Mouse (Mus musculus): Measurements from ENCODE around the gene Habp2. TPM values are rescaled to one million over a fixed set of nuclear protein-coding genes. Genes with fewer than 3 reads are reported as not detected.

Gene Habp2
- polyA plus RNA-seq, 2 experiments = 38.0 to 42.4 TPM

DNA sequence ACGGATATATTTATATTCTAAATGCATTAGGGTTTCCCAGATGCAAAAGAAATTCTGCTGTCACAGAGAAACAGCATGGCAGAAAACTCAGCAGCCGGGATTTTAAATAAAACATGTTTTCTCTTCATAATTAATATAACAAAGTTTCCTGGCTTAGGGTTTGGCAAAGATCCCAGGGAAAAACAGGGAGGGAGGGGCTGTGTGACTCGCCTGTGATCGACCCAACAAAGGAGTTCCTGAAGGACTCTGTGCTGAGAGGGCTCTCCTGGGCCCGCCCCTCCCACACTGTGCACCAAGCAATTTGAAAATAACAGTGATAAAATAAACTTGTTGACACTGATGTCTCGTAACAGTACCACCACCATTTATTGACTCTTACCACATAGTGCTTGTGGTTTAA lies 5.0 kb downstream of the Habp2 start:
- Histone ChIP-seq H3K27ac (no peak overlapping the region), H3K9me3 (ENCODE audit: control insufficient read depth, low read length) (no peaks in the 10 kb centered on the region), H3K4me3 (ENCODE audit: insufficient read depth in 1 of 2, low read depth in 2 of 2, low read length in 2 of 2) (no peak overlapping the region), H3K9ac (replicated peaks) (no peak overlapping the region), H3K4me1 (replicated peaks; ENCODE audit: control insufficient read depth in 2 of 2, insufficient read depth in 2 of 2, low read length in 1 of 2) (peaks cover 0 to 9% of the 10 kb centered on the region in 2 experiments; a peak in 1 of 4 replicates), H3K36me3 (replicated peaks; ENCODE audit: control insufficient read depth, insufficient read depth, low read depth) (no peaks in the 10 kb centered on the region), H3K4me2 (ENCODE audit: low read depth) (no peak overlapping the region), H3K27me3 (ENCODE audit: control insufficient read depth, insufficient read depth, low read length) (no peaks in the 10 kb centered on the region)
- ATAC-seq (ENCODE audit: insufficient read depth) (no peak), DNase-seq (ENCODE audit: low read depth in 3 of 3, low spot score in 3 of 3) (no peak)
- TF ChIP-seq EP300 (IDR thresholded peaks at IDR 0.05; ENCODE audit: low read depth) = no peak
- WGBS (ENCODE audit: insufficient replicate concordance) = 42% methylated on average over 6 of the region's 6 CpGs

GRCm38 (mm10) chr19:56292335-56292734 lies 5.4 kb downstream of the Habp2 start:
- no peak for TF ChIP-seq EP300 (IDR thresholded peaks at IDR 0.05; ENCODE audit: low read depth)
- TF ChIP-seq CTCF (IDR thresholded peaks at IDR 0.05; ENCODE audit: low read depth) = peak; percentile 40
- no peaks in the 10 kb centered on the region for H3K27me3 ChIP-seq (ENCODE audit: control insufficient read depth, insufficient read depth, low read length)
- H3K36me3 ChIP-seq (replicated peaks; ENCODE audit: control insufficient read depth, insufficient read depth, low read depth) = no peaks in the 10 kb centered on the region
- no peak for DNase-seq (ENCODE audit: low read depth in 3 of 3, low spot score in 3 of 3)
- ATAC-seq (ENCODE audit: insufficient read depth) = no peak
- no peak overlapping the region for H3K4me3 ChIP-seq (ENCODE audit: insufficient read depth in 1 of 2, low read depth in 2 of 2, low read length in 2 of 2)
- H3K9me3 ChIP-seq (ENCODE audit: control insufficient read depth, low read length) = no peaks in the 10 kb centered on the region
- H3K4me1 ChIP-seq (replicated peaks; ENCODE audit: control insufficient read depth in 2 of 2, insufficient read depth in 2 of 2, low read length in 1 of 2) = peaks cover 0 to 9% of the 10 kb centered on the region in 2 experiments; a peak in 1 of 4 replicates
- no peak overlapping the region for H3K27ac ChIP-seq
- WGBS (ENCODE audit: insufficient replicate concordance) = 54% methylated on average over 9 of the region's 9 CpGs
- no peak overlapping the region for H3K4me2 ChIP-seq (ENCODE audit: low read depth)
- no peak overlapping the region for H3K9ac ChIP-seq (replicated peaks)

GRCm38 (mm10) chr19:56294654-56295399 lies 7.9 kb downstream of the Habp2 start:
- H3K9me3 ChIP-seq (ENCODE audit: control insufficient read depth, low read length) = no peaks in the 10 kb centered on the region
- H3K27ac ChIP-seq = no peak overlapping the region
- 0 out of 2 replicates have a peak, but pooled peaks have one; percentile 33 for ATAC-seq (ENCODE audit: insufficient read depth)
- H3K36me3 ChIP-seq (replicated peaks; ENCODE audit: control insufficient read depth, insufficient read depth, low read depth) = no peaks in the 10 kb centered on the region
- no peak overlapping the region for H3K4me2 ChIP-seq (ENCODE audit: low read depth)
- no peak overlapping the region for H3K9ac ChIP-seq (replicated peaks)
- WGBS (ENCODE audit: insufficient replicate concordance) = 44% methylated on average over 7 of the region's 7 CpGs
- no peak for DNase-seq (ENCODE audit: low read depth in 3 of 3, low spot score in 3 of 3)
- H3K27me3 ChIP-seq (ENCODE audit: control insufficient read depth, insufficient read depth, low read length) = no peaks in the 10 kb centered on the region
- TF ChIP-seq CTCF (IDR thresholded peaks at IDR 0.05; ENCODE audit: low read depth) = peak; percentile 83
- no peak for TF ChIP-seq EP300 (IDR thresholded peaks at IDR 0.05; ENCODE audit: low read depth)
- H3K4me1 ChIP-seq (replicated peaks; ENCODE audit: control insufficient read depth in 2 of 2, insufficient read depth in 2 of 2, low read length in 1 of 2) = peaks cover 0 to 9% of the 10 kb centered on the region in 2 experiments; a peak in 1 of 4 replicates
- H3K4me3 ChIP-seq (ENCODE audit: insufficient read depth in 1 of 2, low read depth in 2 of 2, low read length in 2 of 2) = no peak overlapping the region

GRCm38 (mm10) chr19:56296668-56297067 lies 9.7 kb downstream of the Habp2 start:
- ATAC-seq (ENCODE audit: insufficient read depth) = no peak
- Histone ChIP-seq H3K4me2 (ENCODE audit: low read depth) (no peak overlapping the region), H3K9ac (replicated peaks) (no peak overlapping the region), H3K27me3 (ENCODE audit: control insufficient read depth, insufficient read depth, low read length) (no peaks in the 10 kb centered on the region), H3K9me3 (ENCODE audit: control insufficient read depth, low read length) (no peaks in the 10 kb centered on the region), H3K4me3 (ENCODE audit: insufficient read depth in 1 of 2, low read depth in 2 of 2, low read length in 2 of 2) (no peak overlapping the region), H3K4me1 (replicated peaks; ENCODE audit: control insufficient read depth in 2 of 2, insufficient read depth in 2 of 2, low read length in 1 of 2) (peaks cover 0 to 9% of the 10 kb centered on the region in 2 experiments; a peak in 1 of 4 replicates), H3K36me3 (replicated peaks; ENCODE audit: control insufficient read depth, insufficient read depth, low read depth) (no peaks in the 10 kb centered on the region), H3K27ac (no peak overlapping the region)
- DNase-seq (ENCODE audit: low read depth in 3 of 3, low spot score in 3 of 3) = no peak
- WGBS (ENCODE audit: insufficient replicate concordance) = 51% methylated on average over 9 of the region's 9 CpGs
- TF ChIP-seq EP300 (IDR thresholded peaks at IDR 0.05; ENCODE audit: low read depth) = no peak
- TF ChIP-seq CTCF (IDR thresholded peaks at IDR 0.05; ENCODE audit: low read depth) = no peak

- WGBS (ENCODE audit: insufficient replicate concordance) = 52% methylated on average over 3 of the region's 3 CpGs
- no peak overlapping the region for H3K27ac ChIP-seq
These were observed 10.3 kb downstream of the Habp2 start for GRCm38 (mm10) chr19:56297264-56297663.

More at GRCm38 (mm10) chr19:56297264-56297663, 10.3 kb downstream of the Habp2 start:
- TF ChIP-seq CTCF (IDR thresholded peaks at IDR 0.05; ENCODE audit: low read depth) (no peak), EP300 (IDR thresholded peaks at IDR 0.05; ENCODE audit: low read depth) (no peak)
- DNase-seq (ENCODE audit: low read depth in 3 of 3, low spot score in 3 of 3) (no peak), ATAC-seq (ENCODE audit: insufficient read depth) (no peak)
- H3K9me3 ChIP-seq (ENCODE audit: control insufficient read depth, low read length) = no peaks in the 10 kb centered on the region
- H3K4me3 ChIP-seq (ENCODE audit: insufficient read depth in 1 of 2, low read depth in 2 of 2, low read length in 2 of 2) = no peak overlapping the region
- no peaks in the 10 kb centered on the region for H3K36me3 ChIP-seq (replicated peaks; ENCODE audit: control insufficient read depth, insufficient read depth, low read depth)
- H3K27me3 ChIP-seq (ENCODE audit: control insufficient read depth, insufficient read depth, low read length) = no peaks in the 10 kb centered on the region
- H3K4me1 ChIP-seq (replicated peaks; ENCODE audit: control insufficient read depth in 2 of 2, insufficient read depth in 2 of 2, low read length in 1 of 2) = peaks cover 0 to 6% of the 10 kb centered on the region in 2 experiments; a peak in 1 of 4 replicates
- H3K9ac ChIP-seq (replicated peaks) = no peak overlapping the region
- H3K4me2 ChIP-seq (ENCODE audit: low read depth) = no peak overlapping the region
